Mouse (Mus musculus) stomach, adult 2 months (tissue): ENCODE data around the gene Pard6b. TPM values are rescaled to one million over a fixed set of nuclear protein-coding genes. Genes with fewer than 3 reads are reported as not detected.

Source experiments
- polyA plus RNA-seq: library from polyadenylated mRNA; depleted of rRNA; stranded (reverse); fragments of >200 nt; gene quantifications from 2 replicates; pipeline ENCODE4 v1.2.3, GENCODE M21; 2012; rRNA removed

Pard6b gene
- 10.2 and 13.0 TPM in 2 replicates for polyA plus RNA-seq

DNA sequence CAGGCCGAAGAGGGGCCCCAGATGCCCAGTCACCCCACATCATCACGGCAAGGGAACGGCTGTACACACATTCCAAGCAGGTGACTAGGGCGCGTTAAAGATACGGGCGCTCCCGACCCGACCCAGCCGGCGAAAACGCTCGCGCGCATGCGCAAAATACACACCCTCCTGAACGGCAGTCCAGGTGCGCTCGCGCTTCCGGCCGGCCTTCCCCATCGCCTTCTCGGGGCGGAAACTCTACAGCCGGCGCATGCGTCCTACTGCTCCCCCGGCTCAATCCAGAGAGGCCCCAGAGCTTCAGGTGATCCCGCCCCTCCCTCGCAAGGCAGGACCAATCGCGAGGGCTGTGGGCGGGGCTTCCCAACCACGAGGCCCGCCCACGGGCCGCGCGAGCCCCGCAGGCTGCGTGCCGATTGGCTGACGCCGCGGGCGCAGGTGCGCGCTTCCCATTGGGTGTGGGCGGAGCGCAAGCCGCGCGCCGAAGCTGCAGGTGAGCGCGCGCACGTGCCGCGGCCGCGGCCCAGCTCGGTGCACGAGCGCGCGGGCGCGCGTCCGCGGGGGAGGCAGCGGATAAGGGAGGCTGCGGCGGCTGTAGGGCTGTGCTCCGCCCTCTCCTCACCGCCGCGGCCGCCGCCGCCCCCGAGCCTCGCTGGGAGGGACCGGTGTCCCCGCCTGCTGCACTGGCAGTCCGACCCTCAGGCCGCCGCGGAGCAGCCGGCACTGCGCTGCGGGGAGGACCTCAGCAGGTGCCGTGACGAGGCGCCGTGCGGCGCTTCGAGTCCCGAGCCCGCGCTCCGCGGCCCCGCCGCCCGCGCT lies at the start of gene Pard6b:
Gene Pard6b, plus strand, starts transcription at position 574 of the 816 bp plus-strand sequence.

Other genes starting within 250 kb of the Pard6b start
- 21.1 and 22.6 TPM in 2 replicates for gene Ptpn1, start 148.9 kb upstream of the Pard6b start, polyA plus RNA-seq
- 5.0 and 12.0 TPM in 2 replicates for gene Ripor3, start 70.4 kb upstream of the Pard6b start, polyA plus RNA-seq
- gene Adnp, start 126.1 kb downstream of the Pard6b start, polyA plus RNA-seq = 4.8 and 7.4 TPM in 2 replicates
- gene Gm20716, start 149.4 kb downstream of the Pard6b start, polyA plus RNA-seq = not detected in 2 replicates
- gene Dpm1, start 149.6 kb downstream of the Pard6b start, polyA plus RNA-seq = 5.5 and 7.4 TPM in 2 replicates
- 13.4 and 36.3 TPM in 2 replicates for gene Mocs3, start 149.6 kb downstream of the Pard6b start, polyA plus RNA-seq
- 0.49 and 0.55 TPM in 2 replicates for gene Kcng1, start 200.7 kb downstream of the Pard6b start, polyA plus RNA-seq